In genomic region chr13:98955226-98955625, GRCm38 (mm10) we compare ENCODE assay signal across 11 mouse cellular contexts. TPM values are rescaled to one million over a fixed set of nuclear protein-coding genes. Genes with fewer than 3 reads are reported as not detected.
DNase-seq lines count a peak whose midpoint lies in the region; ATAC-seq lines count a peak whose summit lies in the region.
"Had no signal": no experiment of that assay in that cellular context is flagged by ENCODE, and none has a peak within 500 bp of the region (broad histone marks: within the 10 kb centered on the region; RNA-seq: fewer than 3 reads in every experiment).

No protein-coding gene starts in this region.

- H3K4me1 ChIP-seq in liver, embryonic 16.5 days (ENCODE audit: control insufficient read depth, low read depth, low read length): 0 out of 2 replicates have a peak, but pooled peaks cover 2% of the 10 kb centered on the region

- WGBS in liver, embryonic 16.5 days (ENCODE audit: insufficient replicate concordance): 37% methylated on average over 5 of the region's 5 CpGs

- intact Hi-C loops in gastrocnemius, postnatal 14 days (cut with DNase I; ENCODE audit: low total_unique reads): no loop called here

- H3K4me3 ChIP-seq in liver, embryonic 16.5 days (ENCODE audit: low read depth, low read length): no peak overlapping the region

- H3K9ac ChIP-seq in liver, embryonic 16.5 days (ENCODE audit: low read depth, low read length): no peak overlapping the region

- H3K4me2 ChIP-seq in liver, embryonic 16.5 days (ENCODE audit: low read depth, low read length): peak overlapping the region; percentile 18; the same call in 1 of the 2 replicates
- H3K4me2 ChIP-seq: midbrain, embryonic 11.5 days had no signal

- no peaks in the 10 kb centered on the region for H3K36me3 ChIP-seq in liver, embryonic 16.5 days (ENCODE audit: control insufficient read depth, insufficient read depth)

- peak; percentile 51 for DNase-seq in urinary bladder, postnatal 14 days (ENCODE audit: low spot score)
- DNase-seq in urinary bladder, postnatal 10 days (ENCODE audit: low spot score): no peak
- DNase-seq in gastrocnemius, postnatal 14 days: peak; percentile 20
- DNase-seq in T-cell, adult 2 months (ENCODE audit: low spot score): no peak
- DNase-seq in layer of hippocampus, postnatal 25 days (ENCODE audit: extremely low spot score in 1 of 2, low spot score in 1 of 2): no peak
- no peak for DNase-seq in cerebellum, adult 18-20 months
- DNase-seq: right cerebral cortex, postnatal 14 days had no signal

- no peaks in the 10 kb centered on the region for H3K27me3 ChIP-seq in liver, embryonic 16.5 days (ENCODE audit: control insufficient read depth, insufficient read depth, low read depth, low read length)

- ATAC-seq in liver, embryonic 16.5 days (ENCODE audit: low read depth): peak; percentile 73

- H3K9me3 ChIP-seq in liver, embryonic 16.5 days (replicated peaks; ENCODE audit: control insufficient read depth, low read length): no peaks in the 10 kb centered on the region

- peak overlapping the region; percentile 41; the same call in 1 of the 2 replicates for H3K27ac ChIP-seq in liver, embryonic 16.5 days (ENCODE audit: low read length)

RNA-seq across cellular contexts. Expression of gene Tnpo1, which starts 29.0 kb away (rescaled TPM):
- total RNA-seq in gastrocnemius, postnatal 14 days (2021): 10 to 100 TPM; 46.9 to 47.0 TPM
- 18.1 and 20.9 TPM in 2 replicates for polyA plus RNA-seq in liver, embryonic 16.5 days (2015; fragmentation: Nextera tagmentation; extraction: Ambion mirVana)
- total RNA-seq in layer of hippocampus, postnatal 25 days (2021): 10 to 100 TPM; 54.3 to 64.1 TPM

RNA-seq across cellular contexts. Expression of gene 1700024P04Rik, which starts 29.1 kb away (rescaled TPM):
- not detected for total RNA-seq in gastrocnemius, postnatal 14 days (2021)
- polyA plus RNA-seq in liver, embryonic 16.5 days (2015; fragmentation: Nextera tagmentation; extraction: Ambion mirVana): not detected in 2 replicates
- not detected for total RNA-seq in layer of hippocampus, postnatal 25 days (2021)
- total RNA-seq: common myeloid progenitor, adult 5-6 weeks; layer of hippocampus, postnatal 10 days had no signal
- polyA plus RNA-seq: midbrain, embryonic 11.5 days had no signal

Comparison
In these comparisons a context has a peak if more than half of its experiments do, and no peak if none do; other contexts are left out.
1. DNase-seq: peak in urinary bladder, postnatal 14 days (single experiment) and gastrocnemius, postnatal 14 days (single experiment); none in urinary bladder, postnatal 10 days (single experiment), T-cell, adult 2 months (single experiment), layer of hippocampus, postnatal 25 days (0 of 2) and cerebellum, adult 18-20 months (0 of 2).